Mouse (Mus musculus): Measurements from ENCODE around the gene Qser1. TPM values are rescaled to one million over a fixed set of nuclear protein-coding genes. Genes with fewer than 3 reads are reported as not detected.

Qser1 gene
- total and polyA plus RNA-seq, 2 experiments from 2014 or later: 3.4 to 14.1 TPM

DNA sequence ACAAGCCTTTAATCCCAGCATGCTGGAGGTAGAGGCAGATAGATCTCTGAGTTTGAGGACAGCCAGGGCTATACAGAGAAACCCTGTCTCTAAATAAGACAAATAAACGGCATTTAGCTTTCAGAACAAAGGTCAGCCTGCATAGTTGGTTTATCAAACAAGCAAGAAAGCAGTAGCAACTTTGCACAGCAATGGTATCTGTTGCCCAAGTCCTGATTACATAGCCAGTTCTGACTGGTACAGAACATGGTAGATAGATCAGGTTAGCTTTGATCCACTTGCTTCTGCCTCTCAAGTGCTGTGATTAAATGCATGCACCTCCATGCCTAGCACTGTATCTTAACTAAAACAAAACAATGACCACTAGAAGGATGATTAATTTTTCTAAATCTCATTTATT, 47.9 kb downstream of the Qser1 start:
- H3K4me3 ChIP-seq (ENCODE audit: low read depth, low read length): no peak overlapping the region
- TF ChIP-seq CTCF (IDR thresholded peaks at IDR 0.05; ENCODE audit: low read depth): no peak
- DNase-seq (no peak), ATAC-seq (no peak)
- no peaks in the 10 kb centered on the region for H3K4me1 ChIP-seq (ENCODE audit: insufficient read depth)
- no peaks in the 10 kb centered on the region for H3K9me3 ChIP-seq (ENCODE audit: low read length)
- WGBS: 91% methylated on average over 1 of the region's 1 CpGs
- H3K4me2 ChIP-seq (ENCODE audit: low read depth): no peak overlapping the region
- H3K36me3 ChIP-seq (ENCODE audit: insufficient read depth): peaks cover 41% of the 10 kb centered on the region
- no peak overlapping the region for H3K9ac ChIP-seq
- no peak overlapping the region for H3K27ac ChIP-seq (ENCODE audit: low read depth, low read length)
- H3K27me3 ChIP-seq (ENCODE audit: insufficient read depth, low read length): no peaks in the 10 kb centered on the region

DNA sequence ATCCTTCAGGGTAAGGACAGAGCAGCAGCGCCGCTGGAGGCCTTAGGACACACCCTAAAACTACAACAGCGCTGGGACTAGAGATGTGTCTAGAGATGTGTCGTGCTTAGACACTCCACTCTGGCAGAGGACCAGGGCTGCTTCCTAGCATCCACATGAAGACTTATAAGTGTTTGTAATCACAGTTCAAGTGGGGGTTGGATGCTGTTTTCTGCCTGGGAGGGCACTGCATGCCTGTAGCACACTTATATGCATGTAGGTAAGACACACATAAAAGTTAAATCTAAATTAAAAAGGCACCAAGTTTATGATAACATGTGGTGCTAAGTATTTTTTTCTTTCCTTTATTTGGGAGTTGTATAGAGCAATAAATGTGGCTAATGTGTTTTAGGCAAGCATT, 52.5 kb downstream of the Qser1 start:
- no peak overlapping the region for H3K4me2 ChIP-seq (ENCODE audit: low read depth)
- 93% methylated on average over 4 of the region's 4 CpGs for WGBS
- no peak overlapping the region for H3K4me3 ChIP-seq (ENCODE audit: low read depth, low read length)
- no peaks in the 10 kb centered on the region for H3K27me3 ChIP-seq (ENCODE audit: insufficient read depth, low read length)
- DNase-seq: no peak
- no peak overlapping the region for H3K9ac ChIP-seq
- H3K4me1 ChIP-seq (ENCODE audit: insufficient read depth): no peaks in the 10 kb centered on the region
- no peak for ATAC-seq
- TF ChIP-seq CTCF (IDR thresholded peaks at IDR 0.05; ENCODE audit: low read depth): no peak
- peaks cover 28% of the 10 kb centered on the region for H3K36me3 ChIP-seq (ENCODE audit: insufficient read depth)
- no peaks in the 10 kb centered on the region for H3K9me3 ChIP-seq (ENCODE audit: low read length)
- no peak overlapping the region for H3K27ac ChIP-seq (ENCODE audit: low read depth, low read length)

DNA sequence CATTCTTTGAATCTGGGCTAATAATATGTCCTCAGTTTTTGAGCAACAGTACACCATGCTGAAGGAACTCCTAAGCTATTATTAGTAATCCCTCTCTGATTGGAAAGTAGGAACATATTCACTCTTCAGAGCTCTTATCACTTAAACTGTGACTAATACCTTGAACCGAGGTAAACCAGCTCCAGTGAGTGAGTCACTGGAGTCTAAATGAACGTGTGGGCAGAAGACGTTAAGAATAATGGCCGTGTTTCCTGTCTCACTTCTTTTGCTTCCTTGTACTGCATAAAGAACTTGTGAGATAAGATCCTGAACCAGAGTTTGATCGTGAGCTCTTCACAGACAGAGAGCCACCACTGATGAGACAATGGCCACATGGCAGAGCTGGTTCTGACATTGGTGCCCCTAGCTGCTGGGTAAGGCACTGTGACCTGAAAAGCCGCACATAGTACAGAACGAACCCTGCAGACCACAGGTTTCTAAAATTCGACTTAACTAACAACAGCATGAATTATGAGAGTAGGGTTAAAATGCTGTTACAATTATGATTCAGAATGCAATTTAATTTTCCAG, 53.3 kb downstream of the Qser1 start:
- no peak overlapping the region for H3K4me3 ChIP-seq (ENCODE audit: low read depth, low read length)
- no peaks in the 10 kb centered on the region for H3K4me1 ChIP-seq (ENCODE audit: insufficient read depth)
- H3K27me3 ChIP-seq (ENCODE audit: insufficient read depth, low read length): no peaks in the 10 kb centered on the region
- H3K36me3 ChIP-seq (ENCODE audit: insufficient read depth): peaks cover 27% of the 10 kb centered on the region
- no peaks in the 10 kb centered on the region for H3K9me3 ChIP-seq (ENCODE audit: low read length)
- WGBS: 85% methylated on average over 8 of the region's 8 CpGs
- no peak overlapping the region for H3K4me2 ChIP-seq (ENCODE audit: low read depth)
- ATAC-seq: no peak
- no peak overlapping the region for H3K27ac ChIP-seq (ENCODE audit: low read depth, low read length)
- no peak overlapping the region for H3K9ac ChIP-seq
- no peak for DNase-seq
- no peak for TF ChIP-seq CTCF (IDR thresholded peaks at IDR 0.05; ENCODE audit: low read depth)

DNA sequence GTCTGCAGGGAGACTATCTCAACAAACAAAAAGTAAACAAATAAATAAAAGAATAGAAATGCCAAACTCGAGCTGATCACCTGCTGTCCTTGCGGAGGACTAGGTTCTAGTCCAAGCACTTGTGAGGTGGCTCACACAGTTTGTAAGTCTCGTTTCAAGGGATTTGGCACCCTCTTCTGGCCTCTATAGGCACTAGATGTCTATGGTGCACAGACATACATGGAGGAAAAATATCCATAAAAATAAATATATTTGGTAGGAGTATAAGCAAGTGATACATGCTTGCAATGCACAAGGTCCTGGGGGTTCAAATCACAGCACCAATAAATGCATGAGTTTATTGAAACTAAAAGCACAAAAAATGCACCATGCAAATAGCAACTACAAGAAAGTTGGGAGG, 65.9 kb downstream of the Qser1 start:
- DNase-seq (no peak), ATAC-seq (no peak)
- H3K4me2 ChIP-seq (ENCODE audit: low read depth): no peak overlapping the region
- H3K27me3 ChIP-seq (ENCODE audit: insufficient read depth, low read length): no peaks in the 10 kb centered on the region
- no peaks in the 10 kb centered on the region for H3K9me3 ChIP-seq (ENCODE audit: low read length)
- no peaks in the 10 kb centered on the region for H3K4me1 ChIP-seq (ENCODE audit: insufficient read depth)
- no peak overlapping the region for H3K4me3 ChIP-seq (ENCODE audit: low read depth, low read length)
- no peak overlapping the region for H3K27ac ChIP-seq (ENCODE audit: low read depth, low read length)
- no peak overlapping the region for H3K9ac ChIP-seq
- 0 out of 2 replicates have a peak, but pooled peaks cover 6% of the 10 kb centered on the region for H3K36me3 ChIP-seq (ENCODE audit: insufficient read depth)
- 62% methylated on average over 3 of the region's 3 CpGs for WGBS
- TF ChIP-seq CTCF (IDR thresholded peaks at IDR 0.05; ENCODE audit: low read depth): peak; percentile 51

DNA sequence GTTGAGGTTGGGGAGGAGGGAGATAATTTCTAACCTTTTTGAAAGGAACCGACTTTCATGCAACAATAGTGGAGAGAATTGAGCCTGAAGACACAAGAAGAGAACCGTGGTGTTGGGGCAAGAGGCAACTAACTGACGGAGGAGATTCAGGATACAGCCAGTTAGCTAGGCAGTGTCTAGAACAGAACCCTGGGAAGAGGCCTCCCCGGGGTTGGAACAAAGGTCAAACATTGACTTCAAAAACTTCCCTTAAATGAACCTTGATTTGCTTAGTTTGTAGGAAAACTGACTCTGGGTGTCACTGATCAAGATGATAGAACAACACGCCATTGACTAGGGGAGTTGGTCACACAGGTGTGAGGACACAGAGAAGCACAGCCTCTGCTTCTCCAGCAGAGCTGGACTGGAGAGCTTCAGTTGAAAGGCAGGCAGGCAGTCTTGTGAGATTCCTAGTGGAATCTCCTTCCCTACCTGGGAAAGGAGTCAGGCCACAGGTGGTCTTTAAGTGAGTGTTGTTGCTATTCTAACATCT, 67.8 kb downstream of the Qser1 start:
- Histone ChIP-seq H3K9me3 (ENCODE audit: low read length) (no peaks in the 10 kb centered on the region), H3K27ac (ENCODE audit: low read depth, low read length) (no peak overlapping the region), H3K27me3 (ENCODE audit: insufficient read depth, low read length) (no peaks in the 10 kb centered on the region), H3K9ac (no peak overlapping the region), H3K4me2 (ENCODE audit: low read depth) (no peak overlapping the region), H3K4me3 (ENCODE audit: low read depth, low read length) (no peak overlapping the region), H3K4me1 (ENCODE audit: insufficient read depth) (no peaks in the 10 kb centered on the region), H3K36me3 (ENCODE audit: insufficient read depth) (0 out of 2 replicates have a peak, but pooled peaks cover 6% of the 10 kb centered on the region)
- DNase-seq (no peak), ATAC-seq (no peak)
- TF ChIP-seq CTCF (IDR thresholded peaks at IDR 0.05; ENCODE audit: low read depth): no peak
- 78% methylated on average over 5 of the region's 5 CpGs for WGBS

DNA sequence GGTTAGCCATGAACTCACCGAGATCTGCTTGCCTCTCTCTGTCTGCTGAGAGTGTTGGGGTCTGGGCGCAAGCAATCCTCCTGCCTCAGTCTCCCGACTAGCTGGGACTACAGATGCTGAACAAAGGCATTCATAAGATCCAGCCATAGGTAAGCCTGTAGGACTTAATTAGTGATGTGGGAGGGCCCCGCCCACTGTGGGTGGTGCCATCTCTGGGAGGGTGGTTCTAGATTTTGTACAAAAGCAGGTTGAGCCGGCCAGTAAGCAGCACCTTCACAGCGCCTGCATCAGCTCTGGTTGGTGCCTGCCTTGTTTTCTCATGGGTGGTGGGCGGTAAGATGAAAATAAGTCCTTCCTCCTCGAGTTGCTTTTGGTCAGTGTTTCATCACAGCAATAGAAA, 70.3 kb downstream of the Qser1 start:
- Histone ChIP-seq H3K9me3 (ENCODE audit: low read length) (no peaks in the 10 kb centered on the region), H3K36me3 (ENCODE audit: insufficient read depth) (no peaks in the 10 kb centered on the region), H3K27me3 (ENCODE audit: insufficient read depth, low read length) (peaks cover 3% of the 10 kb centered on the region; the same call in 1 of the 2 replicates), H3K27ac (ENCODE audit: low read depth, low read length) (no peak overlapping the region), H3K9ac (no peak overlapping the region), H3K4me3 (ENCODE audit: low read depth, low read length) (no peak overlapping the region), H3K4me1 (ENCODE audit: insufficient read depth) (peaks cover 6% of the 10 kb centered on the region; the same call in 1 of the 2 replicates), H3K4me2 (ENCODE audit: low read depth) (no peak overlapping the region)
- no peak for TF ChIP-seq CTCF (IDR thresholded peaks at IDR 0.05; ENCODE audit: low read depth)
- WGBS: 71% methylated on average over 8 of the region's 8 CpGs
- ATAC-seq (no peak), DNase-seq (no peak)

DNA sequence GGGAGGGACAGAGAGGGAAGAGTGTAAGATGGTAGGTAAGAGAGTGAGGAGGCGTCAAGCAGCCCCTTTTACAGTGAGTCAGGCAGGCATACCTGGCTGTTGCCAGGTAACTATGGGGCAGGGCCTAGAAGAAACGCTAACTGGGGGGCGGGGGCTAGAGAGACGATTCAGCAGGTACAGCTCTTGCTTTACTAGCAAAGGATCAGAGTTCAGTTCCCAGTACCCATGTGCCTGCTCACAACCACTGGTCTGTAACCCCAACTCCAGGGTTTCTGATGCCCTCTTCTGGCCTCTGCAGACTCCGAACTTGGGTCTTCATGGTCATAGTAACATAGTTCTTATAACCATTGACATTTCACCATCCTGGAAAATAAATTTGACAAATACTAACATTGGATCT, 72.6 kb downstream of the Qser1 start:
- 54% methylated on average over 5 of the region's 5 CpGs for WGBS
- no peak for DNase-seq
- no peak for ATAC-seq
- Histone ChIP-seq H3K27ac (ENCODE audit: low read depth, low read length) (no peak overlapping the region), H3K4me3 (ENCODE audit: low read depth, low read length) (no peak overlapping the region), H3K9me3 (ENCODE audit: low read length) (no peaks in the 10 kb centered on the region), H3K36me3 (ENCODE audit: insufficient read depth) (no peaks in the 10 kb centered on the region), H3K27me3 (ENCODE audit: insufficient read depth, low read length) (peaks cover 3% of the 10 kb centered on the region; the same call in 1 of the 2 replicates), H3K4me1 (ENCODE audit: insufficient read depth) (peaks cover 10% of the 10 kb centered on the region; the same call in 1 of the 2 replicates), H3K4me2 (ENCODE audit: low read depth) (no peak overlapping the region), H3K9ac (no peak overlapping the region)
- no peak for TF ChIP-seq CTCF (IDR thresholded peaks at IDR 0.05; ENCODE audit: low read depth)

All from forebrain, postnatal 0 days (tissue).